Mouse (Mus musculus): ENCODE data around the gene Zik1. TPM values are rescaled to one million over a fixed set of nuclear protein-coding genes. Genes with fewer than 3 reads are reported as not detected.

Gene Zik1
- total RNA-seq (2023) = under 1 TPM; 0.31 to 0.49 TPM

GRCm38 (mm10) chr7:10494786-10495521 lies at the start of gene Zik1:
Gene Zik1 (minus strand): TSS chr7:10495394.

GRCm38 (mm10) chr7:10443031-10443430 lies 52.2 kb downstream of the Zik1 start, which contains the start of gene Vmn1r67:
Gene Vmn1r67 (plus strand): TSS chr7:10443331.

Other genes starting within 250 kb of the Zik1 start
- not detected for gene Vmn1r66, start 217.4 kb downstream of the Zik1 start, total RNA-seq (2023)
- not detected for gene Vmn1r67, start 52.1 kb downstream of the Zik1 start, total RNA-seq (2023)
- not detected for gene Vmn1r68, start 63.1 kb upstream of the Zik1 start, total RNA-seq (2023)
- gene Vmn1r69, start 118.3 kb upstream of the Zik1 start, total RNA-seq (2023) = not detected
- not detected for gene Vmn1r70, start 136.1 kb upstream of the Zik1 start, total RNA-seq (2023)
- gene Nlrp4b, start 192.4 kb upstream of the Zik1 start, total RNA-seq (2023) = not detected

All from neutrophil, adult 59 days (primary cell).